Mouse (Mus musculus) right cerebral cortex, postnatal 4 days (tissue): ENCODE measurements around the gene Anxa6.
A peak's percentile ranks its signal among the peaks of the same experiment; 100 is the strongest.

ENCODE experiments used
- DNase-seq: peaks from one replicate; pipeline ENCODE4 v3.0.0-alpha.2; 2022

Gene Anxa6

GRCm38 (mm10) chr11:54988754-54989349 lies 44.4 kb downstream of the Anxa6 start:
- DNase-seq = no peak

- DNase-seq = peak; percentile 57
Measured at GRCm38 (mm10) chr11:54987974-54988373, 45.3 kb downstream of the Anxa6 start.

- no peak for DNase-seq
Measured at GRCm38 (mm10) chr11:54985086-54985485, 48.2 kb downstream of the Anxa6 start.

DNA sequence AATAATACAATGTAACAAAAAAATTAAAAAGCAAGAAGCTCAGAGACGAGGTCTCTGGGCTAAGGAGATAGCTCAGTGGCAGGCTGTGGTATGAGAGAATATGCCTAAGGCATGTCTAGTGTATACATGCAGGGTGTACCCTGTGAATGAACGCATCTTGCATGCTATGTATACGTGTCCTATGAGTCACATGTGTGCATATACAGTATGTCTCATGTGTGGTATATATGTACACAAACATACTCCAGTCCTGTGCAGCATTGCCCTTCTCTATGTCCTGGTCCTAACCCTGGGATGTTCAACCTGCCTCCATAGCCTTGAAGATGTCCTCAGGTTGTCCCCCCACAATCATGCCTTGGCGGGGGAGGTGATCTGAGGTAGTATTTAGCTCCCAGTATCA lies 48.7 kb downstream of the Anxa6 start:
- no peak for DNase-seq

DNA sequence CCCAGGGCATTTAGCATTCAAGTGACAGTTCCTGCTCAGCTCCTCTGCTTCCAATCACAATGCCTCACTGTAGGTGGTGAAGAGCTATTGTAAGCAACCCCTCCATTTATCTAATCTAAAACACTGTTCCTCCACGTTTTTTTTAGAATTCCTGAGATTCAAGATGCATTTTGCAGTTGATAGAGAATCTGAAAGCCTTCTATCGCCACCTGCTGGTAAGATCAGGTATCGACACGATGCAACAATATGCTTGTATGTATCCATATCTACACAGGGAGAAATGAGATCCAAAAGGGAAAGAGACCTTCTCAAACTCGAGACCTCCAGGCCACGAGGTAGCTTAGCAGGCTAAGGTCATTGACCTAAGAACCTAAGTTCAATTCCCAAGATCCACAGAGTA lies 49.2 kb downstream of the Anxa6 start:
- peak; percentile 93 for DNase-seq

GRCm38 (mm10) chr11:54982520-54982919 lies 50.7 kb downstream of the Anxa6 start:
- no peak for DNase-seq

DNA sequence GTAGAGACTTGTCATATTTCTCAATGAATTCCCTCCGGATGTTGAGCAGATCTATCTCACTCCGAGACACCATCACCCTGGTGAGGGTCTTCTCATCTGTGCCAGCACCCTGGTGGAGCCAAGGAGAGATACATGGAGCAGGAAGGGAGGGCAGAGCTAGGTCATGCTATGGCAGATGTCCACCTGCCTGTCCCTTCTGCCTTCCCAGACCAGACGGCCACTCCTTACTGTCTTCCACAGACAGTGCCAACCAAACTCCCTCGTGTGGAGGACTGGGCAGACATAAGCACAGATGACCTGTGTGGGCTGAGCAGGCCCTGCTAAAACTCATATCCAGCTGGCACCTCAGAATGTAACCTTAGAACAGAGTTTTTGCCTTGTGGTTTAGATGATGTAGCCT lies 51.6 kb downstream of the Anxa6 start:
- no peak for DNase-seq

- DNase-seq = no peak
Measured at GRCm38 (mm10) chr11:54977385-54977937, 55.8 kb downstream of the Anxa6 start.

DNA sequence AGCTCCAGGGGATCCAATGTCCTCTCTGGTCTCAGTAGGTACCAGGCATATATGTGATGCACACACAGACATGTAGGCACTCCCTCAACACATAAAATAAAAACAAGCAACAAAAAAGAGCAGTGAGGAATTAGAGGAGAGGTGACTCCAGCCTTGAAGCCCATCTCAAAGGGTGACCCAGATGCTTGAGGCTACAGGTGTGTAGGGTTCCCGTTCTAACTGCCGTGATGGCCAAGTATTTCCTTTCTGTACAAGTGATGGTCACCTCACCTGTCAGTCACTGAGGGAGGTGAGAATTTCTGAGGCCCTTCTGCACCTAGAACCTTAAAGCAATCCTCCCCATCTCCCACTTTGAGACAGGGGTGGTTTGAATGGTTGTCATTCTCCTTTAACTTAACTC lies 56.9 kb downstream of the Anxa6 start:
- no peak for DNase-seq

DNA sequence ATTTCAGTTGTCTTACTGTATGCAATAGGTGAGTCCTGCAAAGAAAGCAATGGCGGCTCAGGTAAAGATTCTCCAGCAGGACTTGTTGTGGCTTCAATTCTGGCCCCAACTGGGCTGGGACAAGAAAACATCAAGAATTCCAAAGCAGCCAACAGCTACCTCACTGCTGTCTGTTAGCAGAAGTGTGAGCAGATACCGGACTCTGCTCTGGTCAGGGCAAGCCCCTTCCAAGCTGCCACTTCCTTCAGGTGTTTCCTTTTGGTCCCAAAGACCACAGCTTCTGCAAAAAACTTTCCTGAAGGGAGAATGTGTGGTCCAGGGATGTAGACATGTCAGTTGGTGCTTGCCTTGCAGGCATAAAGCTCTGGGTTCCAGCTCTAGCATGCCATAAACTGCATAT lies 57.5 kb downstream of the Anxa6 start:
- DNase-seq = no peak

DNA sequence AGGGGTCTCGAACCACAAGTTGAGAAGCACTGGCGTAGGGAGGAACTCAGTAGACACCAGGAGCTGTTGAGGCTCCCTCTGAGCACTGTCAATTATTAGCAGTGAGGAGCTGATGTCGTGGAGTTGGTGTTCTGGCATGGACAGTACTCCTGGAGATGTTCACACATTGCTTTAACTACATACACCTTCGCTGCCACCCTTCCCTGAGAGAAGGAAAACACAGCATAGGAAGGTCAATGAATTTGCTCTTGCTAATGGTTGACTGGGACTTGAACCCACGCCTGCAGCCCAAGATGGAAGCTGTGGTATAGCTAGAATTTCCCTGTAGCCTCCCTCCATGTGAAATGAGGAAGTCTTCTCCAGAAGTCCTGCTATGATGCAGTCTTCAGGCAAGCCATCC lies 57.9 kb downstream of the Anxa6 start:
- DNase-seq = no peak

GRCm38 (mm10) chr11:54974639-54975038 lies 58.6 kb downstream of the Anxa6 start:
- no peak for DNase-seq

DNA sequence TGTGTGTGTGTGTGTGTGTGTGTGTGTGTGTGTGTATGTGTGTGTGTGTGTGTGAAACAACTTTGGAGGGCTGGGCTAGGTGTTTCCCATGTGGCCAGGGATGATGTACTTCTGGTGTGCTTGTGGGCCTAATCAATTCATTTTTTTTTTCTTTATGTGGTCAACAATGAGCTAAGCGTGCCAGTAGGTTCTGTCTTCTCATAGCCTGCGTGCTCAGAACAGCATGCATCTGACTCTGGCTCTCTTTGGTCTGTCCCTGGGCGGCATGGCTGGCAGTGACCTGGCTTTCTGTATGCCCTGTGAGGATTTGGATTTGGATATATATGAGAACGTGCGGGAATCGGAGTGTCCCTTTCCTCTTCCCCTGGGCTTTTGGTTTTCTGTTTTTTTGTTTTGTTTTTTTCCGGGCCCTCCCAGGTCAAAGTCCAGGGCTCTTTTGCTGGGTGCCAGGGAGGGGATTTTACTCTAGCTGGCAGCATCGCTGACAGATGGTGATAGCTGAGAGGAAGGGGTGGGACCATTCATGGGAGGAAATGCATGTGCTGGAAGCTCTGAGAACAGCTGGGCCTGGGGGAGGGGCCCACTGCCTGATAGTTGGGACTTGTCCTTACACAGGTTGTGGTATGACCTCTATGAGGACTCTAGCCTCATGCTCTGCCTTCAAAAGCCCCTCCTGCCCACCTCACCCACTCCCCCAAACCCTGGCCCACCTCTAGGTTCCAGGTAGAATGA lies 59.6 kb downstream of the Anxa6 start:
- no peak for DNase-seq

GRCm38 (mm10) chr11:54972789-54973188 lies 60.5 kb downstream of the Anxa6 start:
- DNase-seq = no peak

GRCm38 (mm10) chr11:54972049-54972723 lies 61.1 kb downstream of the Anxa6 start:
- no peak for DNase-seq

DNA sequence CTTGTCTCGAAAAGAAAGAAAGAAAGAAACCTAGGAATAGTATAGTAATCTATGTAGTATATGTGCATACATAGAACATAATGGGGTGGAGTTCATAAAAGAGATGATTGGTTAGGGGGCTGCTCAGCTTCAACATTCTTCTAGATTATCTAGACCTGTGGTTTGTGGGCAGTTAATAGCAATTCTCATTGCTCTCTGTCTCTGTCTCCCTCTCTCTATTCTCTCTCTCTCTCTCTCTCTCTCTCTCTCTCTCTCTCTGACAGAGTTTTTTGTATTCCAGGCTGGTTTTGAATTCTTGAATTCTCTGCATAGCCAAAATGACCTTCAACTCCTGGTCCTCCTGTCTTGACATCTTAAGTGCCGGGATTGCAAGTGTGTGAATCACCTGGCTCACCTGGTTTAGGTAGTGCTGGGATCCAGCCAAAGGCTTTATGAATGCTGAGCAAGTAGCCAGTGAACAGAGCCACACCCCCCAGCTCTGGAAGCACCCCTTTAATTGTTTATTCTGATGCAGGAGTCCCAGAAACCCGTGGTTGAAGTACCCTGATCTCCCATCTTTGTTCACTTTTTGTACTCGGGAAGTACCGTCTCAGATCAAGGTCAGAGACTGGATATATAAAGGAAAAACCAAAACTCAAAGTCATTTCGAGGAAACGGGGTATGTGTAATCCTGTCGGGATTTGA lies 61.7 kb downstream of the Anxa6 start:
- DNase-seq = no peak

DNA sequence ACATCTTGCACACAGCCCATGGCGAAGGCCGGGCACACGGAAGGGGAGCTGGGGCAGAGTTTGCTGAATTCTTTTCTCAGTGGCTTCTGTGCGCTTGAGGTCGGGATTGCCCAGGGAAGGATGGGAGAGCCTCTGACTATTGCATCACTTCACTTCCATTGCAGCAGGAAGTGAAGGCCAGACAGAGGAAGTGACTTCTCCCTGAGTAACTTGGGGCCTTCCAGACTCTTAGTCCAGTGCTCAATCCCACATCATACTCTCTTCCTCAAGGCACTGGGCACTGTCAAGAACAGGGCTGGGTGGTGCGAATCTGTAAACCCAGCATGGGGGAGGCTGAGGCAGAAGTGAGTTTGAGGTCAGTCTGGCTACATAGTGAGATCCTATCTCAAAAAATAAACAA lies 68.0 kb downstream of the Anxa6 start:
- no peak for DNase-seq

DNA sequence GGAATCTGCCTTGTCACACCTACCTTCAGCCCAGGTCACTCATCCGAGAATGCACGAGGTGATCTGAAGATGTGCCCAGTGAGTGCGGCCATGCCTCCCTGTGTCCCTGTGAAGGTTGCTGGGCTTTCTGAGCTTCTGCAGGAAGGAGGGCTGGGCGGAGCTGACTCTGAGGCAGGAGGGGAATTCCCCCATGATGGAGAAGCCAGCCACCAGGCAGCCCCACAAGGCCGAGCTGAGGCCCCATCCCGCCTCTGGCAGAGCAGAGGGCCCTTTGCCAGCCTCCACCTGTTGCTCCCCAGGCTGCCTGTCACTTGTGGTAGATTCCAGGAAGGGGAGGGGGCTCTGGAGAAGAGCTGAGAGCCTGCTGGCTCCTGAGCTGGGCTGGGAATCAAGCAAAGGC lies 70.4 kb downstream of the Anxa6 start, which contains the start of gene Tnip1:
Gene Tnip1, minus strand, starts transcription at position 108 of the 400 bp plus-strand sequence.
- no peak for DNase-seq

GRCm38 (mm10) chr11:54961921-54962320 lies 71.3 kb downstream of the Anxa6 start:
- no peak for DNase-seq

GRCm38 (mm10) chr11:54961164-54961850 lies 71.9 kb downstream of the Anxa6 start:
- no peak for DNase-seq

- no peak for DNase-seq
Measured at GRCm38 (mm10) chr11:54960251-54960650, 73.0 kb downstream of the Anxa6 start.

DNA sequence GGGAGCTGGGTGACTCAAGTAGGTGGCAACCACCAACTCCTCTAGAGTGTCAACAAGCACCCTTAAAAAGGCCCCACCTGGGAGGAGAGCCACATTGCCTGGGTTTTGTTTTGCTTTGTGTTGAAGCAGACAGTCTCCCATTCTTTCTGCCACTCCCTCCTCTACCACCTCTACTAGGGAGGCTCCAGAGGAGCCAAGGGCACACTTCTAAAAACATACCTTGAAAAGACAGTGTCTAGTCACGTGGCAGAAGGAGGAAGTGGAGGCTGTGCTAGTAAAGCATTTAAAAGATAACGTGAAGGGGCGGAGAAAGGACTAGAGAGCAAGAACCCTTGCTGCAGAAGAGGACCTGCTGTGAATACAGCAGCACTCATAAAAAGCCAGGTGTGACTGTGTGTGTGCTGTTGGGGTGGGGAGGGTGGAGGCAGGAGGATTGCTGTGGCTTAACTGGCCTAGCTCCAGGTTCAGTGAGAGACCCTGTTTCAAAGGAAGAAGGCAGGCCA lies 74.6 kb downstream of the Anxa6 start:
- no peak for DNase-seq
